Mouse (Mus musculus): Measurements from ENCODE around the gene Arhgef6. TPM values are rescaled to one million over a fixed set of nuclear protein-coding genes. Genes with fewer than 3 reads are reported as not detected.

The Arhgef6 gene
- polyA plus RNA-seq, 1 experiment from 2014 or later = 5.4 TPM

DNA sequence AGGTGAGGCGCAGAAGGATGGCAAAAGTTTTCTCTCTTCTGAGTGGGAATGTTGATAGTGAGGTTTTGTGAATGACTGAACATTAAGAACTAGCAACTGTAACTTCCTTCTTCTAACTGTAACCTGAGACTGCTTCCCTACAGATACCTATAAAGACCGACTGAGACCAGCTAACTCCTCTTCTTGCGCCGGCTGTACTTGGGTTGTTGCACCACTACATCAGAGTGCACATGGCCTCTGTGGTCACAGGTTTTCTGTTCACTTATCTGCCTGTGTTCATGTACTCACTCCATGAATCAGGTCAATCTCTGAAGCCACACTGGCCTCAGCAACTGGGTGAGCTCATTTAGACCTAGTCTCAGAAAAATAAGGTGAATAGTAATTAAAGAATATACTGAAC is 75.0 kb downstream of the Arhgef6 start:
- Histone ChIP-seq H3K9ac (ENCODE audit: low read depth, low read length) (no peak overlapping the region), H3K9me3 (replicated peaks; ENCODE audit: control insufficient read depth, low read length, poor library complexity, severe bottlenecking) (no peaks in the 10 kb centered on the region), H3K36me3 (ENCODE audit: control insufficient read depth, insufficient read depth, low read length) (no peaks in the 10 kb centered on the region), H3K4me2 (ENCODE audit: low read length) (no peak overlapping the region), H3K4me1 (ENCODE audit: control insufficient read depth, insufficient read depth, low read length) (no peaks in the 10 kb centered on the region), H3K27ac (ENCODE audit: low read length) (no peak overlapping the region), H3K27me3 (ENCODE audit: control insufficient read depth, insufficient read depth, low read depth, low read length) (no peaks in the 10 kb centered on the region), H3K4me3 (ENCODE audit: low read depth, low read length) (no peak overlapping the region)
- no peak for ATAC-seq
- WGBS = 82% methylated on average over 4 of the region's 4 CpGs

DNA sequence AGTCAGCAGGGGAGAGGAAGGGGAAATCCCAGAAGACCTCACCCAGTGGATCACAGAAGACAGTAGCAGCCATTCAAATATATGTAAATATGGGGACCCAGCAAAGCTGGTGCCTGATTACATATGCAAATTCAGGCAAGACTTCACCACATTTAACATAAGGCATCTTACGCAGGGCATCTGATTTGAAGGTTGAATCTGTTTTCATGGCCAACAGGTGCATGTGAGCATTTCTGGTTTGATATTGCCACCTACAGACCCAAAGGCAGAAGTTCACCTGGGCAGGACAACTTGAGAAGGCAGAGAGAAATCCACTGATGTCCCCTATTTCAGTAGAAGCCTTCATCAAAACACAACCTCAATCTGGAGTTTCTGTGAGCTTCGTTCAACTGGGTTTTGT is 77.8 kb downstream of the Arhgef6 start:
- H3K4me3 ChIP-seq (ENCODE audit: low read depth, low read length) = no peak overlapping the region
- ATAC-seq = peak; percentile 51; the same call in 1 of the 2 replicates
- H3K27ac ChIP-seq (ENCODE audit: low read length) = no peak overlapping the region
- H3K27me3 ChIP-seq (ENCODE audit: control insufficient read depth, insufficient read depth, low read depth, low read length) = no peaks in the 10 kb centered on the region
- no peaks in the 10 kb centered on the region for H3K36me3 ChIP-seq (ENCODE audit: control insufficient read depth, insufficient read depth, low read length)
- no peak overlapping the region for H3K9ac ChIP-seq (ENCODE audit: low read depth, low read length)
- no peak overlapping the region for H3K4me2 ChIP-seq (ENCODE audit: low read length)
- no peaks in the 10 kb centered on the region for H3K9me3 ChIP-seq (replicated peaks; ENCODE audit: control insufficient read depth, low read length, poor library complexity, severe bottlenecking)
- WGBS = 46% methylated on average over 2 of the region's 2 CpGs
- no peaks in the 10 kb centered on the region for H3K4me1 ChIP-seq (ENCODE audit: control insufficient read depth, insufficient read depth, low read length)

GRCm38 (mm10) chrX:57253329-57254055 is 85.0 kb downstream of the Arhgef6 start:
- Histone ChIP-seq H3K36me3 (ENCODE audit: control insufficient read depth, insufficient read depth, low read length) (no peaks in the 10 kb centered on the region), H3K9ac (ENCODE audit: low read depth, low read length) (no peak overlapping the region), H3K27ac (ENCODE audit: low read length) (no peak overlapping the region), H3K4me2 (ENCODE audit: low read length) (no peak overlapping the region), H3K9me3 (replicated peaks; ENCODE audit: control insufficient read depth, low read length, poor library complexity, severe bottlenecking) (0 out of 2 replicates have a peak, but pooled peaks cover 2% of the 10 kb centered on the region), H3K27me3 (ENCODE audit: control insufficient read depth, insufficient read depth, low read depth, low read length) (no peaks in the 10 kb centered on the region), H3K4me1 (ENCODE audit: control insufficient read depth, insufficient read depth, low read length) (no peaks in the 10 kb centered on the region), H3K4me3 (ENCODE audit: low read depth, low read length) (no peak overlapping the region)
- ATAC-seq = no peak
- 66% methylated on average over 7 of the region's 7 CpGs for WGBS

- H3K4me1 ChIP-seq (ENCODE audit: control insufficient read depth, insufficient read depth, low read length) = no peaks in the 10 kb centered on the region
- ATAC-seq = no peak
- no peaks in the 10 kb centered on the region for H3K27me3 ChIP-seq (ENCODE audit: control insufficient read depth, insufficient read depth, low read depth, low read length)
- no peak overlapping the region for H3K4me3 ChIP-seq (ENCODE audit: low read depth, low read length)
- no peak overlapping the region for H3K27ac ChIP-seq (ENCODE audit: low read length)
- no peak overlapping the region for H3K9ac ChIP-seq (ENCODE audit: low read depth, low read length)
- 79% methylated on average over 3 of the region's 3 CpGs for WGBS
- no peaks in the 10 kb centered on the region for H3K9me3 ChIP-seq (replicated peaks; ENCODE audit: control insufficient read depth, low read length, poor library complexity, severe bottlenecking)
- H3K36me3 ChIP-seq (ENCODE audit: control insufficient read depth, insufficient read depth, low read length) = no peaks in the 10 kb centered on the region
- H3K4me2 ChIP-seq (ENCODE audit: low read length) = no peak overlapping the region
Observed at GRCm38 (mm10) chrX:57238572-57238971, 100.0 kb downstream of the Arhgef6 start.

DNA sequence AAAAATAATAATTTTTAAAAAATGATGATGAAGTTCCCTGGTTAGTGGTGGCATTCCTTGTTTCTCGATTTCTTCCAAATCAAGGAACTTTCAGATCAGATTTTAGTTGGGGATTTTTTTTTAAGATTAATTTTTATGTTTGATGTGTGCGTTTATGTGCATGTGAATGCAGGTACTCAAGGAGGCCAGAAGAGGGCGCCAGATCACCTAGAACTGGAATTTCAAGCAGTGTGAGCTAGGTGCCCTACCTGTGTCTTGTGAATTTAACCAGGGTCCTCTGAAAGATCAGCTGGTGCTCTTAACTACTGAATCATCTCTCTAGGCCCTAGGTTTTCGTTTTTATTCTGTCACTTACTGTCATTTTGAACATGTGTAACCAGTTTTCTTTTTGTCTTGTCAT is 102.5 kb downstream of the Arhgef6 start:
- Histone ChIP-seq H3K9me3 (replicated peaks; ENCODE audit: control insufficient read depth, low read length, poor library complexity, severe bottlenecking) (no peaks in the 10 kb centered on the region), H3K4me1 (ENCODE audit: control insufficient read depth, insufficient read depth, low read length) (no peaks in the 10 kb centered on the region), H3K27me3 (ENCODE audit: control insufficient read depth, insufficient read depth, low read depth, low read length) (no peaks in the 10 kb centered on the region), H3K4me2 (ENCODE audit: low read length) (no peak overlapping the region), H3K4me3 (ENCODE audit: low read depth, low read length) (no peak overlapping the region), H3K9ac (ENCODE audit: low read depth, low read length) (no peak overlapping the region), H3K27ac (ENCODE audit: low read length) (no peak overlapping the region), H3K36me3 (ENCODE audit: control insufficient read depth, insufficient read depth, low read length) (no peaks in the 10 kb centered on the region)
- no peak for ATAC-seq
- 70% methylated on average over 4 of the region's 4 CpGs for WGBS

DNA sequence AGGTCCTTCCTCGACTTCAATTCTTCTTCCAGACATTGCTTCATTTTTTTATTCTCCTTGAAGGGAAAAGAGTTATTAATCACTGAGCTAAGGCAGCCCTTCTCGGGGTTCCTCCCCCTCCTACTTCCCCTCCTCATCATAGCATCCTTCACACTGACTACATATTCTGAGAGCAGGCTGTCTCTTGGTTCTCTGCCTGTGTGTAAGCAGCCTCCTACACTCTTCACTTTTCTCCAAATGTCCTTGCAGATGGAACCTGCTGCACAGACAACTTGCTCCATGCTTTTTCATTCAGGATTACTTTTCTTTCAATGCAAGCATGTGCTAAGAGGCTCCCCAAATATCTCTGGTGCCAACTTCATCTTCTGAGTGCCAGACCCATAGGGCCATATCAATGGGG is 104.9 kb downstream of the Arhgef6 start:
- ATAC-seq = no peak
- no peak overlapping the region for H3K4me2 ChIP-seq (ENCODE audit: low read length)
- 68% methylated on average over 2 of the region's 2 CpGs for WGBS

DNA sequence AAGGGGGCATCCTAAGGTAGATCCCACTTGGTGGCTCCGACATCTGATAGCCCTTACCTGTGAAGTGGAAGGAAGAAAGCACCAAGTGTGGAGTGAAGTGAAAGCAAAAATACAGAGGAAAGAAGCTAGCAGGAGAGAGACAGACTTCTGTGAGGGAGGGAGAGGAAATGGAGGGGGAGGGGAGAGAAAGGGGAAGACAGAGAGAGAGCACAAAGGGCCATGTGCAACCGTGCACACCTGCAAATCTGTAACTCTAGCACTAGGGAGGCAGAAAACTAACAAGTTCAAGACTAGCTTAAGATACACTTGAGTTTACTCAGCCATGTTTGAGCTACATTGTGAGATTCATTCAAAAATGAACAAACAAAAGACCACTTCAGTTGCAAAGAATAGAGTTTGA is 110.4 kb downstream of the Arhgef6 start:
- Histone ChIP-seq H3K9me3 (replicated peaks; ENCODE audit: control insufficient read depth, low read length, poor library complexity, severe bottlenecking) (no peaks in the 10 kb centered on the region), H3K4me3 (ENCODE audit: low read depth, low read length) (no peak overlapping the region), H3K4me1 (ENCODE audit: control insufficient read depth, insufficient read depth, low read length) (no peaks in the 10 kb centered on the region), H3K9ac (ENCODE audit: low read depth, low read length) (no peak overlapping the region), H3K27ac (ENCODE audit: low read length) (no peak overlapping the region), H3K27me3 (ENCODE audit: control insufficient read depth, insufficient read depth, low read depth, low read length) (no peaks in the 10 kb centered on the region), H3K4me2 (ENCODE audit: low read length) (no peak overlapping the region), H3K36me3 (ENCODE audit: control insufficient read depth, insufficient read depth, low read length) (no peaks in the 10 kb centered on the region)
- no peak for ATAC-seq
- 72% methylated on average over 2 of the region's 2 CpGs for WGBS

More for the DNA sequence above, 104.9 kb downstream of the Arhgef6 start:
- Histone ChIP-seq H3K4me1 (ENCODE audit: control insufficient read depth, insufficient read depth, low read length) (no peaks in the 10 kb centered on the region), H3K27ac (ENCODE audit: low read length) (no peak overlapping the region), H3K27me3 (ENCODE audit: control insufficient read depth, insufficient read depth, low read depth, low read length) (no peaks in the 10 kb centered on the region), H3K36me3 (ENCODE audit: control insufficient read depth, insufficient read depth, low read length) (no peaks in the 10 kb centered on the region), H3K4me3 (ENCODE audit: low read depth, low read length) (no peak overlapping the region), H3K9ac (ENCODE audit: low read depth, low read length) (no peak overlapping the region), H3K9me3 (replicated peaks; ENCODE audit: control insufficient read depth, low read length, poor library complexity, severe bottlenecking) (no peaks in the 10 kb centered on the region)

GRCm38 (mm10) chrX:57223301-57223700 is 115.2 kb downstream of the Arhgef6 start:
- H3K27me3 ChIP-seq (ENCODE audit: control insufficient read depth, insufficient read depth, low read depth, low read length) = no peaks in the 10 kb centered on the region
- no peak overlapping the region for H3K4me3 ChIP-seq (ENCODE audit: low read depth, low read length)
- ATAC-seq = no peak
- no peak overlapping the region for H3K27ac ChIP-seq (ENCODE audit: low read length)
- no peaks in the 10 kb centered on the region for H3K9me3 ChIP-seq (replicated peaks; ENCODE audit: control insufficient read depth, low read length, poor library complexity, severe bottlenecking)
- WGBS = 80% methylated on average over 10 of the region's 10 CpGs
- no peaks in the 10 kb centered on the region for H3K4me1 ChIP-seq (ENCODE audit: control insufficient read depth, insufficient read depth, low read length)
- no peak overlapping the region for H3K4me2 ChIP-seq (ENCODE audit: low read length)
- no peak overlapping the region for H3K9ac ChIP-seq (ENCODE audit: low read depth, low read length)
- no peaks in the 10 kb centered on the region for H3K36me3 ChIP-seq (ENCODE audit: control insufficient read depth, insufficient read depth, low read length)

DNA sequence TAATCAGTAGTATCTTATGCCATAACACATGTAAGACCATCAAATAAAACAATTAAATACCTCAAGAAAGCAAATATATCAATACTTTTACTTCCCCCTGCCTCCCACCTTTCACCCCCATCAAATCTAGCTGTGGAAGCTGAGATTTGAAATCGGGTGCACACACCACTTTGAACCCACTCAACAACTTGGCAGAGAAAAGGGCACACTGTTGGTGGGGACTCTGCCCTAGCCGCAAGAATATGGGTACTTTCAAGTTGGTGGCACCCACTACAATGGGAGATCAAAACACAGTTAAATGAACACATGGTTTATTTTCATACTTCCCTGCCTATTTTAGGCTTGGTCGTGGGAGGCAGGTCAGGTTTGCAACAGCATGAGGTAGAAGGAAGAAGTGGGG is 116.6 kb downstream of the Arhgef6 start:
- H3K4me1 ChIP-seq (ENCODE audit: control insufficient read depth, insufficient read depth, low read length) = no peaks in the 10 kb centered on the region
- no peak overlapping the region for H3K9ac ChIP-seq (ENCODE audit: low read depth, low read length)
- H3K9me3 ChIP-seq (replicated peaks; ENCODE audit: control insufficient read depth, low read length, poor library complexity, severe bottlenecking) = no peaks in the 10 kb centered on the region
- no peak overlapping the region for H3K4me2 ChIP-seq (ENCODE audit: low read length)
- no peaks in the 10 kb centered on the region for H3K27me3 ChIP-seq (ENCODE audit: control insufficient read depth, insufficient read depth, low read depth, low read length)
- no peak for ATAC-seq
- no peaks in the 10 kb centered on the region for H3K36me3 ChIP-seq (ENCODE audit: control insufficient read depth, insufficient read depth, low read length)
- no peak overlapping the region for H3K4me3 ChIP-seq (ENCODE audit: low read depth, low read length)
- WGBS = 85% methylated on average over 3 of the region's 3 CpGs
- H3K27ac ChIP-seq (ENCODE audit: low read length) = no peak overlapping the region

Measured in midbrain, embryonic 16.5 days (tissue).